ENCODE assay signal across 10 mouse cellular contexts in the genomic region with DNA sequence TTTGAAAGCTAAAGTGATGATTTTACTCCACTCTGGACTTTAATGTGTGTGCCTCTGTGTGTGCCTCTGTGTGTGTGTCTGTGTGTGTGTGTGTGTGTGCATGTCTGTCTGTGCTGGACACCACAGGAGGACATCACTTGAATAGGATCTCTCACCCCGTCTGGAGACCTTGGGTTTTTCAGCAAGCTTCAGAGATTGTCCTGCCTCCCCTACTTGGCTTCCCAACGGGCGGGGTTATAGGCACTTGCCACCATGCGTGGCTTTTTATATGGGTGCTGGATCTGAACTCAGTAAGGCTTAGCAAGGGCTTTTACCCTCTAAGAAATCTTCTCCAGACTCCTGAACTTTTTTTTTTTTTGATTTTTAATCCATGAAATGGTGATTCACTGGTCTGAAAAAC. TPM values are rescaled to one million over a fixed set of nuclear protein-coding genes. Genes with fewer than 3 reads are reported as not detected.
DNase-seq lines count a peak whose midpoint lies in the region; ATAC-seq and TF ChIP-seq lines count a peak whose summit lies in the region.
"Had no signal": no experiment of that assay in that cellular context is flagged by ENCODE, and none has a peak within 500 bp of the region (broad histone marks: within the 10 kb centered on the region; RNA-seq: fewer than 3 reads in every experiment).

No protein-coding gene starts in this region.

- no peaks in the 10 kb centered on the region for H3K9me3 ChIP-seq in kidney, postnatal 0 days (replicated peaks; ENCODE audit: low read length)
- no peaks in the 10 kb centered on the region for H3K9me3 ChIP-seq in liver, embryonic 13.5 days (replicated peaks)
- H3K9me3 ChIP-seq: liver, embryonic 15.5 days had no signal

- H3K4me2 ChIP-seq in kidney, postnatal 0 days (ENCODE audit: low read length), result peak overlapping the region; percentile 36; the same call in 1 of the 2 replicates
- H3K4me2 ChIP-seq in liver, embryonic 13.5 days, result peak overlapping the region; percentile 33

- no peak for ATAC-seq in kidney, postnatal 0 days (replicated peaks; ENCODE audit: low FRiP score, low read depth)
- peak; percentile 27 for ATAC-seq in CD4-positive, CD25-positive, alpha-beta regulatory T cell, adult 4 months
- ATAC-seq in liver, embryonic 13.5 days (ENCODE audit: low read depth), result 0 out of 2 replicates have a peak, but pooled peaks have one; percentile 7

- no peak for TF ChIP-seq CTCF in kidney, postnatal 0 days (IDR thresholded peaks at IDR 0.05; ENCODE audit: low read depth)
- no peak for TF ChIP-seq CTCF in kidney, adult 2 months (conservative IDR thresholded peaks at IDR 0.05; ENCODE audit: insufficient read depth, insufficient read length, low read depth, low read length)

- H3K4me1 ChIP-seq in kidney, postnatal 0 days (replicated peaks; ENCODE audit: insufficient read depth, low read length), result no peaks in the 10 kb centered on the region
- no peaks in the 10 kb centered on the region for H3K4me1 ChIP-seq in kidney, adult 2 months (ENCODE audit: control insufficient read depth, insufficient read depth, low read length)
- peaks cover 4% of the 10 kb centered on the region; the same call in 1 of the 2 replicates for H3K4me1 ChIP-seq in liver, embryonic 13.5 days (replicated peaks)
- H3K4me1 ChIP-seq: liver, embryonic 15.5 days had no signal

- H3K27me3 ChIP-seq in kidney, postnatal 0 days (ENCODE audit: insufficient read depth, low read length), result no peaks in the 10 kb centered on the region
- H3K27me3 ChIP-seq in kidney, adult 2 months (replicated peaks; ENCODE audit: control insufficient read depth, insufficient read depth, low read length), result no peaks in the 10 kb centered on the region
- no peaks in the 10 kb centered on the region for H3K27me3 ChIP-seq in liver, embryonic 13.5 days
- H3K27me3 ChIP-seq: liver, embryonic 15.5 days had no signal

- H3K27ac ChIP-seq in kidney, postnatal 0 days, result no peak overlapping the region
- H3K27ac ChIP-seq in kidney, adult 2 months (ENCODE audit: insufficient read depth, low read depth, low read length), result no peak overlapping the region
- H3K27ac ChIP-seq in liver, embryonic 13.5 days, result no peak overlapping the region
- H3K27ac ChIP-seq: liver, embryonic 15.5 days had no signal

- WGBS in kidney, postnatal 0 days, result 45% methylated on average over 4 of the region's 4 CpGs
- 50% methylated on average over 4 of the region's 4 CpGs for WGBS in kidney, adult 2 months
- 14% methylated on average over 4 of the region's 4 CpGs for WGBS in liver, embryonic 13.5 days (ENCODE audit: insufficient replicate concordance)

- no peak overlapping the region for H3K4me3 ChIP-seq in kidney, postnatal 0 days (replicated peaks; ENCODE audit: low read depth, low read length)
- no peak overlapping the region for H3K4me3 ChIP-seq in kidney, adult 2 months (ENCODE audit: insufficient read depth, low read depth, low read length)
- no peak overlapping the region for H3K4me3 ChIP-seq in liver, embryonic 13.5 days (replicated peaks)
- H3K4me3 ChIP-seq: liver, embryonic 15.5 days had no signal

- no peaks in the 10 kb centered on the region for H3K36me3 ChIP-seq in kidney, postnatal 0 days (ENCODE audit: insufficient read depth, low read length)
- H3K36me3 ChIP-seq in kidney, adult 2 months (ENCODE audit: control insufficient read depth, insufficient read depth, low read length), result no peaks in the 10 kb centered on the region
- H3K36me3 ChIP-seq in liver, embryonic 13.5 days, result no peaks in the 10 kb centered on the region
- H3K36me3 ChIP-seq: liver, embryonic 15.5 days had no signal

- no peak for TF ChIP-seq POLR2A in kidney, adult 2 months (IDR thresholded peaks at IDR 0.05; ENCODE audit: low read depth, low read length)

- peak; percentile 9 to 20 for DNase-seq in adrenal gland, postnatal 36 days
- no peak for DNase-seq in adrenal gland, postnatal 4 days (ENCODE audit: low spot score in 2 of 2)
- DNase-seq in kidney, postnatal 0 days (ENCODE audit: low spot score), result no peak
- DNase-seq in kidney, adult 2 months, result no peak
- DNase-seq in liver, embryonic 13.5 days, result no peak
- no peak for DNase-seq in cerebellum, adult 9-11 months
- no peak for DNase-seq in urinary bladder, postnatal 10 days (ENCODE audit: low spot score)
- DNase-seq: kidney, adult 11 months had no signal

- H3K9ac ChIP-seq in kidney, postnatal 0 days (ENCODE audit: low read depth, low read length), result no peak overlapping the region
- H3K9ac ChIP-seq in liver, embryonic 13.5 days, result no peak overlapping the region
- H3K9ac ChIP-seq: liver, embryonic 15.5 days had no signal

RNA-seq across cellular contexts. Expression of gene Tmem260, which starts 23.5 kb away (rescaled TPM):
- 10 to 100 TPM; 31.1 to 34.0 TPM for total RNA-seq in adrenal gland, postnatal 36 days (2021)
- total RNA-seq in adrenal gland, postnatal 4 days (2021), result 10 to 100 TPM; 28.7 to 31.0 TPM
- 13.3 and 14.5 TPM in 2 replicates for polyA plus RNA-seq in kidney, postnatal 0 days (2015; fragmentation: Nextera tagmentation; extraction: Ambion mirVana)
- polyA plus RNA-seq in kidney, adult 2 months (2012; rRNA removed), result 13.7 and 13.9 TPM in 2 replicates
- 10 to 100 TPM; 13.3 to 15.8 TPM for polyA plus RNA-seq in CD4-positive, CD25-positive, alpha-beta regulatory T cell, adult 4 months (2017; shearing (Covaris generic))
- 6.3 and 7.5 TPM in 2 replicates for polyA plus RNA-seq in liver, embryonic 13.5 days (2015; fragmentation: Nextera tagmentation; extraction: Ambion mirVana)

Comparison
In these comparisons a context has a peak if more than half of its experiments do, and no peak if none do; other contexts are left out.
1. DNase-seq: peak in adrenal gland, postnatal 36 days (2 of 2); none in adrenal gland, postnatal 4 days (0 of 2), kidney, postnatal 0 days (single experiment), kidney, adult 2 months (single experiment), liver, embryonic 13.5 days (single experiment), cerebellum, adult 9-11 months (single experiment) and urinary bladder, postnatal 10 days (single experiment).